Mouse (Mus musculus): Measurements from ENCODE around the gene Nrbp1. TPM values are rescaled to one million over a fixed set of nuclear protein-coding genes. Genes with fewer than 3 reads are reported as not detected.

Gene Nrbp1
- polyA plus RNA-seq, 1 experiment: 148 TPM

GRCm38 (mm10) chr5:31218294-31218693 is 22.4 kb upstream of the Nrbp1 start:
- Histone ChIP-seq H3K4me1 (ENCODE audit: control insufficient read depth, insufficient read depth, insufficient read length) (peaks cover 8% of the 10 kb centered on the region), H3K27ac (ENCODE audit: insufficient read depth, low read length) (no peak overlapping the region), H3K36me3 (ENCODE audit: control insufficient read depth, insufficient read depth, low read length) (no peaks in the 10 kb centered on the region), H3K4me3 (ENCODE audit: extremely low read depth, insufficient read depth, insufficient read length) (no peak overlapping the region), H3K27me3 (ENCODE audit: control insufficient read depth, insufficient read depth, low read length) (no peaks in the 10 kb centered on the region)
- DNase-seq (ENCODE audit: low read depth in 1 of 2, low spot score in 2 of 2): peak in 1 of 2 experiments; percentile 16
- WGBS: 29% methylated on average over 7 of the region's 7 CpGs
- TF ChIP-seq CTCF (IDR thresholded peaks at IDR 0.05; ENCODE audit: extremely low read depth, insufficient read depth, insufficient read length, insufficient replicate concordance): no peak
- no peak for TF ChIP-seq POLR2A (IDR thresholded peaks at IDR 0.05; ENCODE audit: low read depth, low read length)

GRCm38 (mm10) chr5:31219070-31219469 is 21.6 kb upstream of the Nrbp1 start:
- WGBS: 6% methylated on average over 2 of the region's 2 CpGs
- no peak for TF ChIP-seq CTCF (IDR thresholded peaks at IDR 0.05; ENCODE audit: extremely low read depth, insufficient read depth, insufficient read length, insufficient replicate concordance)
- TF ChIP-seq POLR2A (IDR thresholded peaks at IDR 0.05; ENCODE audit: low read depth, low read length): no peak
- no peaks in the 10 kb centered on the region for H3K27me3 ChIP-seq (ENCODE audit: control insufficient read depth, insufficient read depth, low read length)
- H3K36me3 ChIP-seq (ENCODE audit: control insufficient read depth, insufficient read depth, low read length): no peaks in the 10 kb centered on the region
- H3K4me1 ChIP-seq (ENCODE audit: control insufficient read depth, insufficient read depth, insufficient read length): peaks cover 8% of the 10 kb centered on the region
- H3K27ac ChIP-seq (ENCODE audit: insufficient read depth, low read length): no peak overlapping the region
- H3K4me3 ChIP-seq (ENCODE audit: extremely low read depth, insufficient read depth, insufficient read length): no peak overlapping the region
- DNase-seq (ENCODE audit: low read depth in 1 of 2, low spot score in 2 of 2): no peak

- Histone ChIP-seq H3K4me3 (ENCODE audit: extremely low read depth, insufficient read depth, insufficient read length) (peak overlapping the region; percentile 95), H3K4me1 (ENCODE audit: control insufficient read depth, insufficient read depth, insufficient read length) (peaks cover 8% of the 10 kb centered on the region), H3K36me3 (ENCODE audit: control insufficient read depth, insufficient read depth, low read length) (no peaks in the 10 kb centered on the region), H3K27ac (ENCODE audit: insufficient read depth, low read length) (no peak overlapping the region; the same call in 1 of the 2 replicates), H3K27me3 (ENCODE audit: control insufficient read depth, insufficient read depth, low read length) (no peaks in the 10 kb centered on the region)
- no peak for DNase-seq (ENCODE audit: low read depth in 1 of 2, low spot score in 2 of 2)
- under 1% methylated on average over 11 of the region's 11 CpGs for WGBS
- TF ChIP-seq CTCF (IDR thresholded peaks at IDR 0.05; ENCODE audit: extremely low read depth, insufficient read depth, insufficient read length, insufficient replicate concordance): no peak
- no peak for TF ChIP-seq POLR2A (IDR thresholded peaks at IDR 0.05; ENCODE audit: low read depth, low read length)
Measured at GRCm38 (mm10) chr5:31219474-31219873, 21.2 kb upstream of the Nrbp1 start.

GRCm38 (mm10) chr5:31219911-31220447 is 20.7 kb upstream of the Nrbp1 start:
- Histone ChIP-seq H3K27me3 (ENCODE audit: control insufficient read depth, insufficient read depth, low read length) (no peaks in the 10 kb centered on the region), H3K4me1 (ENCODE audit: control insufficient read depth, insufficient read depth, insufficient read length) (peaks cover 8% of the 10 kb centered on the region), H3K36me3 (ENCODE audit: control insufficient read depth, insufficient read depth, low read length) (no peaks in the 10 kb centered on the region), H3K27ac (ENCODE audit: insufficient read depth, low read length) (peak overlapping the region; percentile 93), H3K4me3 (ENCODE audit: extremely low read depth, insufficient read depth, insufficient read length) (peak overlapping the region; percentile 95)
- WGBS: under 1% methylated on average over 40 of the region's 40 CpGs
- TF ChIP-seq CTCF (IDR thresholded peaks at IDR 0.05; ENCODE audit: extremely low read depth, insufficient read depth, insufficient read length, insufficient replicate concordance) (no peak), POLR2A (IDR thresholded peaks at IDR 0.05; ENCODE audit: low read depth, low read length) (no peak)
- DNase-seq (ENCODE audit: low read depth in 1 of 2, low spot score in 2 of 2): no peak

- peaks cover 8% of the 10 kb centered on the region for H3K4me1 ChIP-seq (ENCODE audit: control insufficient read depth, insufficient read depth, insufficient read length)
- H3K36me3 ChIP-seq (ENCODE audit: control insufficient read depth, insufficient read depth, low read length): no peaks in the 10 kb centered on the region
- no peaks in the 10 kb centered on the region for H3K27me3 ChIP-seq (ENCODE audit: control insufficient read depth, insufficient read depth, low read length)
- peak; percentile 88 to 97 for DNase-seq (ENCODE audit: low read depth in 1 of 2, low spot score in 2 of 2)
- no peak for TF ChIP-seq CTCF (IDR thresholded peaks at IDR 0.05; ENCODE audit: extremely low read depth, insufficient read depth, insufficient read length, insufficient replicate concordance)
- peak; percentile 95 for TF ChIP-seq POLR2A (IDR thresholded peaks at IDR 0.05; ENCODE audit: low read depth, low read length)
- peak within 1 kb of the TSS; percentile 93 for H3K27ac ChIP-seq (ENCODE audit: insufficient read depth, low read length)
- peak within 1 kb of the TSS; percentile 95 for H3K4me3 ChIP-seq (ENCODE audit: extremely low read depth, insufficient read depth, insufficient read length)
- WGBS: under 1% methylated on average over 61 of the region's 70 CpGs
Measured at GRCm38 (mm10) chr5:31220448-31221303, 20.0 kb upstream of the Nrbp1 start, which contains the start of gene Ppm1g. Ppm1g (minus strand) TSS chr5:31220687.

- DNase-seq (ENCODE audit: low read depth in 1 of 2, low spot score in 2 of 2): peak in 1 of 2 experiments; percentile 13
- 35% methylated on average over 11 of the region's 11 CpGs for WGBS
Measured at GRCm38 (mm10) chr5:31221304-31221945, 19.2 kb upstream of the Nrbp1 start.

More at GRCm38 (mm10) chr5:31221304-31221945, 19.2 kb upstream of the Nrbp1 start:
- TF ChIP-seq POLR2A (IDR thresholded peaks at IDR 0.05; ENCODE audit: low read depth, low read length): no peak
- no peak for TF ChIP-seq CTCF (IDR thresholded peaks at IDR 0.05; ENCODE audit: extremely low read depth, insufficient read depth, insufficient read length, insufficient replicate concordance)
- Histone ChIP-seq H3K4me1 (ENCODE audit: control insufficient read depth, insufficient read depth, insufficient read length) (peaks cover 8% of the 10 kb centered on the region), H3K27me3 (ENCODE audit: control insufficient read depth, insufficient read depth, low read length) (no peaks in the 10 kb centered on the region), H3K4me3 (ENCODE audit: extremely low read depth, insufficient read depth, insufficient read length) (peak overlapping the region; percentile 95), H3K36me3 (ENCODE audit: control insufficient read depth, insufficient read depth, low read length) (no peaks in the 10 kb centered on the region), H3K27ac (ENCODE audit: insufficient read depth, low read length) (peak overlapping the region; percentile 91)

Data from spleen, adult 2 months (tissue).